Mouse (Mus musculus) lung, postnatal 14 days (tissue): ENCODE results near the gene Sema4d.

Experiments used
- DNase-seq: peaks from one replicate; pipeline ENCODE4 v3.0.0; 2021

The Sema4d gene

DNA sequence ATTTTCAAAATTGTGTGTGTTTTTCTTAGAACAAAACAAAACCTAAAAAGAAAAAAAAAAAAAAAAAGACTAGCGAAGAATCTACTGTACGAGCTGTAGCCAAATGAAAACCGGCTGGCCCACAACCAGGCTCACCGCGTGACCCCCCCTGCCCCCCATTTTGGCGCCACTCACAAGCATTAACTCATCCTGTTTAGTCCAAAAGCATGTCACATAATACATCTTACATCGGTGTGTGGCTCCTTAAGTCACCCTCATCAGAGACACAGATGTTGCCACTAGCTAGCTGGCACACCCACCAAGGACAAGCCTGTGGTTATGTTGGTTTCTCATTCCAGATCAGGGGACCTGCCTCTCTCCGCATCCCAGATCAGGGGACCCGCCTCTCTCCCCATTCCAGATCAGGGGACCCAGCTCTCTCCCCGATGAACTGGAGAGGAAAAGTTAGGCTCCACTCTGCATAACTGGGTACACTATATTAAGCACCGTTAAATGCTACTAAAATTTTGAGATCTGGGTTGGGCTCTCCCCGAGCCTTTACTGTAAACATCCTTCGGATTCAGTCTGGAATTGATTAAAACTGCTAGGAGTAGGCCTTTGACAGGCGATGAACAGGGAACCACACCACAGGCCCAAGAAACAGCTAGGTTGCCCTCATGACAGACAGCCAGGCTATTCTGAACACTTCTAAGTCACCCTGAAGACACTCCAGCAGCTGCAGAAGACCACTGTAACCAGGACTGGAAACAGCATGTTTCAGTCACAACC lies 43.8 kb downstream of the Sema4d start:
- DNase-seq = no peak

DNA sequence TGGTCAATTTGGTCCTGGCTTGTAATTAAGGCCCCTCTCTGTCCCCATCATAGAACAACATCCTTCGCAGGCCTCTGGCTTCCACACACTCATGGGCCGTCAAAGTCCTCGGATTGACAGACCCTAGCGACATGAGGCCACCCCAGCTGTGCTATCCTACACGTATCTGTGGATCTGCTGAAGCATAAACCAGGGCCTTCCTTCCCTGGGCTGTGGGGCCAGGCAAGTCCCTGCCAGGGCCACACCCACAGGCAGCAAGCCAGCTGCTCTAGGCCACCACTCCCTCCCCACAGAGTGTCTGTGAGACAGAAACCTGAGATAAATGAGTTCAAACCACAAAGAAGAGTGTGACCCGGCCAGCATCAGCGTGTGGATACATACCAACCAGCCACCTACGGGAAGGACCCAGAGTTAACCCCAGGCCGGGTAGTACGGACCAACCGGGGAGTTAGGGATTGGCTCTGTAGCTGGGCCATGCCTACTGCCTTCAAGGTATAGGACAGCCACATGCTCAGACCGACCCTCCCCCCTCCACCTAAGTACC lies 45.5 kb downstream of the Sema4d start:
- peak; percentile 65 for DNase-seq

DNA sequence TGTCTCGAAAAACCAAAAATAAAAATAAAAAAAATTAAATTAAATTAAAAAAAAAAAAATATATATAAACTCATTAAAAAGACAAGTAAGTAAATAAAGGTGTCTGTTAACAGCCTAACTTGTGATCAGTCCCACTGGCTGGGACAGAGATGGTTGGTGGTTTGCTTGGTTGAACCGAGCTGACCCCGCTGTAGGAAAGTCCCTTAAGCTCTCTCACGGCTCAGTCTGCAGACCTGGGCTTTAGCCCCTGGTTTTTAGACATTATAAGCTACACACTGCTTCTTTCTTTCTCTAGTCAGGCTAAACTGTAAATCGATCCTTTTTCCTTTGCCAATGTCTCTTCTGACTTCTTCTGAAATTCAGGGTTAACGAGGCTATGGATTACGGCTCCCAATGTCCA lies 46.5 kb downstream of the Sema4d start:
- no peak for DNase-seq

DNA sequence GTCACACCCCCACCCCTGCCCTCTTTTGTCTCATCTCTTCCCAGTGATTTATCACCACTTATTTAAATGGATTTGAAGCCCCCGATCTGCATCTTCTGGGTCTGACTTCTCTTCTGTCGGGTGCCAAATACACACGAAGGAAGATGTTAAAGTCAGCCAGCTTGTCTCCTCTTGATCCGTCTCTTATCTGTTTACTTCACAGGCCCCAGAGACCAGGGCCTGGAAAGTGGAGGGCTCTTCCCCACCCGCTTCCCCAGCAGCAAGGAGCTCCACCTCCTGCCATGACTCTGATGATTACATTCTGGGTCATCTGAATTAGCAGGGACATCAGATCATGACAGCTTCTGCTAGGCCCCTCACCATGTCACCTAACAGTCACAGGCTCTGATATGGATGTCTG lies 47.7 kb downstream of the Sema4d start:
- DNase-seq = no peak

DNA sequence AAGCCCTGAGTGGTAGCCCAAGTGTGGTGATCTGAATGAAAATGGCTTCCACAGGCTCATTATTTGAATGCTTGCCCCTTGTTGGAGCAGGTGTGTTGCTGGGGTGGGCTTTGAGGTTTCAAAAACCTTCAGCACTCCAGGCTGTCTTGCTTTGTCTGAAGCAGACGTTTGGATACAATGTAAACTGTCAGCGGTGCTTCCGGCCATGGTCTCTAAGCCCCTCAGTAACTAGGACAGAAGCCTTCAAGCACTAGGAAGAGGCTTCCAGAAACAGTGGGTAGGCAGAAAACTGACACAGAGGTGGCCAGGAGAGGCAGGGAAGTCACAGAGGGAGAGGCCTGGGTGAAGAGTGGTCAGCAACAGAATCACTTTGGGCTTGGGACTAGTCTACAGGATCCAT lies 49.7 kb downstream of the Sema4d start:
- no peak for DNase-seq

DNA sequence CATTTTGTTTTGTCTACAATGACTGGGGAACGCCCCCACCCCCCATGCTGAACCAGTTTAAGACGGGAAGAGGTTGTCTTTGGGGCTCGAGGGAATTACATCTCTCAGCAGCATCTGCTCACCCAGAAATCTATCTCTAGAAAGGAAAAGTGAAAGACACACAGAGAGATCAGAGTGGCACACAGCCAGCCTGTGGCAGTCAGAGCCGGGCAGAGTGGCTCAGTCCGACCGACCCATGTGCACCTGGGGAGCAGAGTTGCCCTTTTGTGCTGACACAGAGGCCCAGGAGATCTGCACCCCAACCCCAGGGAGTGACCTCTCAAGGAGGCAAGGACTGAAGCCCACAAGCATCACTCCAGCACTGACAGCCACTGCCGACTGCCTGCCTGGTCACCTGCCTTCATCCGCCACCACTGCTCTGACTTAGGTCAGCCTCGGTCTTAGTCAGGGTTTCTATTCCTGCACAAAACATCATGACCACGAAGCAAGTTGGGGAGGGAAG lies 50.9 kb downstream of the Sema4d start:
- no peak for DNase-seq

DNA sequence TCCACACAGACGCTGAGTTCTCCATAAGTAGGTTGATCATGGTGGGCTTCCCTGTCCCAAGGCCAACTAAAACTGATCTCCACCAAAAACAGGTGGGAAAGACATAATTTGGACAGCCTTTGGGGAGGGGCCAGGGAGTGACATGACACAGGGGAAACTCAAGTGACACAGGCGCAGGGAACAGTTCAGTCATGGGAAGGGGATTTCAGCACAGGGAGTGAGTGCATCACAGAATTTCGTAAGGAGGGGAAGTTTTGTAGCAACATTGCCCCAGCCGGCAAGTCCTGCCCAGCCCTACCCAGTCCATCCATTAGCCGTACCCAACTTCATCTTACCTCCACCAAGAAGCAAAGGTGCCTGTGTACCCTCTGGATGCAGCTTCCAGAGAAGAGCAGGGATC lies 52.8 kb downstream of the Sema4d start:
- DNase-seq = no peak

DNA sequence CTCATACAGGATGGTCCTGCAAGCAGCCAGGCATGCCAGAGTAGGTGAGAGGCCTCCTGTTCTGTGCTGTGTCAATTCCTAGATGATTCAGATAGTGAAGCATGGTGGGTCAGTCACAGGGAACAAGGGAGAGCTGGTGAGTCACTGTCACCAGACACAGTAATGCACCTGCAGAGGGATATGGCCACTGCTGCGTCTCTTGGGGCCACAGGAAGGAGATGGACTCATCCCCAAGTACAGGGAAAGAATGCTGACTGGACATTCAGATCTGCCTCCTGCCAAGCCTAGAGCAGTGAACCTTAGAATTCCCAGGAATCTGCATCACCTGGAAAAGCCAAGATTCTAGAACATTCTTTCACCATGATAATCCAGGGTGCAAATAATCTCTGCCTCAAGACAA lies 53.8 kb downstream of the Sema4d start:
- no peak for DNase-seq

DNA sequence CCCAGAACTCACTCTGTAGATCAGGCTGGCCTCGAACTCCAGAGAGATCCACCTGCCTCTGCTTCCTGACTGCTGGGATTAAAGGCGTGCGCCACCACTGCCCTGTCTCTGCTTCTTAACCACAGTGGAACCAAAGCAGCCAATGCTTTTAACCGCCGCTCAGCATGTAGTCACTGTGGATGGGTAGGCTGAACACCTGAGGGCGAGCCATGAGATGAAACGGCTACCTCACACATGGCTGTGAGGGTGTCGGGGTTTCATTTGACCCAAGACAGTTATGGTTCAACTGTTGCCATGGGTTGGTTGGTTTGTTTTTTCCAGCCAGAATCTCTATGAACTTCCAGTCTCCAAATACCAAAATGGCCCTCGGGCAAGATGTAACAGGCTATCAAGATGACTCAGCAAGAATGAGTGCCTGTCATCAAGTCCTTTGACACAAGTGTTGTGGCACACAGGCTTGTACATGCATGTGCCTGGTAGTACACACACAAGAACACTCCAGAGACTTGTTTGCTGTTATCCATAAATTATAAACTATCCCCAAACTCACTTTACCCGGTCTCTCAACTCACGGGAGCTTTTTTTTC lies 54.9 kb downstream of the Sema4d start:
- DNase-seq = no peak

DNA sequence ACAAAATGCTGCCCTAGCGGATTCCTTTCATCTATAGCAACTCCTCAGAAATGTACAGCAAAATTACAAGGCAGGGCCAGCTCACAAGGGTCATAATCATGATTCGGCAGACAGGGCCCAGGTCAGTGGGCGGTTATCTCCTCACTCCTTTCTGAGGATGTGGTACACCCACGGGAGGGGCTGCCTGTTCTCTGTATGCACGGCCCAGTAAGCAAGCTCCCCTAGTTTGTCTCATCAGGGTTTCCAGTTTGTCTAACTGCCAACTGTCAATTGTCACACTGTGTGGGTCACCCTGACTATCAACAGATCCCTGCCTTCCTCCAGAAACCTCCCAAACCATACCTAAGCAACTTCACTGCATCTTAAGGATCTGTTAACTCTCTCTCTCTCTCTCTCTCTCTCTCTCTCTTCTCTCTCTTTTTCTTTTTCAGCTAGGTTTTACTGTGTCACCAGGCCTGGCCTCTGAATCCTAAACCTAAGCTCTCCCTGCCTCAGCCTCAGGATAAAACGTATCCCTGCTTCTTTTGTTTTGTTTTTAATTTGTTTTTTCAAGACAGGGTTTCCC lies 55.5 kb downstream of the Sema4d start:
- DNase-seq = no peak

DNA sequence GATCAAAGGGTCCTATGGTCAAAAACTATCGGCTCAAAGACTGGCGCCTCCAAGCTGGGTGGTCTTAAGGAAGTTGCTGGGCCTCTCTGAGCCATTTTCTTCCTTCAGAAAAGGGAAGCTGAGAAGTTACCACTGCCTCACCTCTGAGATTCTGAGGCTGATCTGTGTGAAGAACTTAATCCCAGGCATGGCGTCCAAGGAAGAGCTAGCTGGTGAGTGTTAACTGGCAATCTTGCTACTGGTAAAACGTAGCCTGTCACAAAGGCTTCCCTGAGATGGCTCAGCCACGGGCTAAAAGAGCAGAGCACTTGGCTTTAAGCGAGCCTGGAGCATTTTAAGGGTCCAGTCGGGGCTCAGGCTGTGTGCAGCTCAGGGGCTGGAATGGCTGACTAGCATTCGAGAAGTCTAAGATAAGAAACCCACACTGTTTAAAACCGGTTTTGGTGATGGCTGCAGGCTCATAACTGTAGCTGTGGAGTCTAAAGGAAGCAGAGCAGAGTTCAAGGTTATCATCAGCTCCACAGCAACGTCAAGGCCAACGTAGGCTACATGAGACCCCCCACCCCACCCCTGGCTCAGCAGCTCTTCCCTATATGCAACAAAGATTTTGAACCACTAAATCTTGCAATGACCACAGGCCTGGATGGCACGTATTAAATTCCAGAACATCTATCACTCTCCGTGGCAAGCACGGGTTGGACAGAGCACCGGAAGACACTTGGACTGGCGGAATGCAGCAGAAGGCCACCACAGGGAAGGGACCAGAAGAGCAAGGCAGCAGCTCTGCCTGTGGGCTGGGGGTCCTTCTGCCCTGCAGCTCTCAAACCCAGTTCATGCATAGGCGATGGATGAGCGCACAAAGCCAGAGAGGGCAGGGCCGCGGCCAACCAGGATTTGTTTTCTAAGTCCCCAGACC lies 56.3 kb downstream of the Sema4d start:
- DNase-seq = no peak

DNA sequence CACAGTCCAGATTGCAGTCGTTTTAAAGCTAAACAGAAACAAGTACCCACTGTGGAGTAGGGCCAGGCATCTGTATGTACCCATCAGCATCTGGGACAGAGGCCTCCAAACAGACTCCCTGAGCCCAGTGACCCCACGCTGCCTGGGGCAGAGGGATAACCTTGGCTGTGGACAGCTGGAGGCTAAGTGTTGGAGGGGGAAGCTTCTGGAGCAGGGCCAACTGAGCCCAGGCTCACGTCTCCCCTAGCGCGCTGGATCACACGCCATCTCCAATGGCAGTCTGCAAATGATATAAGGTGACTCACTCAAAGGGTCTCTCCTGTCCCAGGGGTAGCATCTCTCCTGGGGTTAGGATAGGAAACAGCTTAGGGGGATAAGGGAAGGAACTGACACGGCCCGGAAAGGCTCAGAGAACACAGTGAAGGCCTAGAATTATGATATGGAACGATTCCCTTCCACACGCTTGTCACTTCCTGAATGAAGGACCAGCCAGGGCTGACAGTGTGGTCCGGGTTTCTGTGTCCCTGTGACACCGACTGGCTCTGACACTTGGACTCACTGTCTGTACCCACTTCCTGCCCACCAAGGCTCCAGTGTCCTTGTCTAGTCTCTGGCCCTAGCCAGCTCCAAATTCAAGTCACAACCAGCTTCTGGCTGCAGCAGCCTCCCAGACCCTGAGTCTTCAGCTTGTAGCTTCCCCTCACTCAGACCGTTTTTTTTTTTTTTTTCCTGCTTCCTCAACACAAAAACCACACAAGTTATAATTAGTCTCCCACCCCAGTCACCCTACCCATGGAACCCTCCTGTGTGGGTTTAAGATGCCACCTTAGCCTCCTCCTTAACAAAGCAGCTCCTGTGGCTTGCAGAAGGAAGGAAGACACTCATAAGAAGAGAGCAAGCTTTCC lies 57.3 kb downstream of the Sema4d start:
- no peak for DNase-seq

DNA sequence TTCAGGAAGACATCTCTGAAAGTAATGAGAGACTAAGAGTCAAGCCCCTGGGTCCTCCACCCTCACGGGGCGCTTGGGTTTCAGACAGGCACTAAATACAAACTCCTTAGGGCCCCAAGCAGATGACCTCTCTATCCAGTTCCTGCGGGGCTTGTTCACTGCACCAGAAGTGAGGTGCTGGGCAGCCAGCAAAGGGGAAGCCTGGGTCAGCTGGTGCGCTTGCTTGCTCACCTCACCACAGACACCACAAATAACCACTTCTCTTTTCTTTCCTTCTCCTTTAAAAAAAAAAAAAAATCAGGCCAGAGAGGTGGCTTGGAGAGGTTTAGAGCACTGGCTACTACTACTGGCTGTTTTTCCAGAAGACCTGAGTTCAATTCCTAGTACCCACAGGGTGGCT lies 59.0 kb downstream of the Sema4d start:
- peak; percentile 20 for DNase-seq

DNA sequence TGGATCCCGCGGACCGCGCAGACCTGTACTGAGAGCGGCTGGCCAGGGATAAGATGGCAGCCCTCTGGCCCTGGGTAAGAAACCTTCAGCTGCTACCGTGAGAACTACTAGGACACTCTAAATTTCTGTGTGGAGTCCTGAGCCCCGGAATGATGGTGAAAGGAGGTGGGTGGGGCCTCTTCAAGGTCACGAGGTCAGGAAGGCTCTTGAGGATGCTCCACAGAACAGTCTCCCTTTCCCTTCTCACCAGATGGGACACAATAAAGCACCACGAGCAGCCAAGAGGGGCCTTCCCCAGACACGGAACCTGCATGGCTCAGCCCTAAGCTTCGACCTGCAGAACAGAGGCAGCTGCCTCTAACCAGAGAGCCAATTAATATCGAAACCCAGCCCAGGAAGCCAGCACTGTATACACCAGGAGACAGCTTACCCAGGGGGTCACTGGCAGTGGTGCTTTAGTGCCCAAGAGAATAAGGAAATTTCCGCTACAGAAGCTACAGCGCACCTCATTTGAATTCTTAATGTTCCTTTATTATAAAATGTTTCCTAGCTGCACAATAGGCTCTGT lies 61.4 kb downstream of the Sema4d start:
- DNase-seq = no peak

DNA sequence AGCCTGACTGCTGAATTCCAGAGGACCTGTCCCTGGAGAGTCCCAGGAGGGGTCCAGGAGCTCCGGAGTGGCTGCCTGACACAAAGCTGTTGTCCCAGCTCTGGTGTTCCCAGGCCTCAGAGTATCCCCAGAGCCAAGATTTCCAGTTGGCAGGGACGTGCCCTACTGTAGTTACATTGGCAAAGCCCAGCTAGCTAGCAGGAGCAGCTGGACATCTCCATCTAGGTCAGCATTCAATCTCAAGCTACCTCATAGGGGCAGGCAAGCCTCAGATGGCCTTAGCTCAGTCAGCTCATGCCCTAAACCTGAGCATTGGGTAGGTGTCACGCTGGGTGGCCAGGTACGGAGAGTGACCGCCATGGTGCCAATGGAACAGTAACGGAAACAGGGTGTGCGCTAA lies 62.1 kb downstream of the Sema4d start:
- DNase-seq = no peak

DNA sequence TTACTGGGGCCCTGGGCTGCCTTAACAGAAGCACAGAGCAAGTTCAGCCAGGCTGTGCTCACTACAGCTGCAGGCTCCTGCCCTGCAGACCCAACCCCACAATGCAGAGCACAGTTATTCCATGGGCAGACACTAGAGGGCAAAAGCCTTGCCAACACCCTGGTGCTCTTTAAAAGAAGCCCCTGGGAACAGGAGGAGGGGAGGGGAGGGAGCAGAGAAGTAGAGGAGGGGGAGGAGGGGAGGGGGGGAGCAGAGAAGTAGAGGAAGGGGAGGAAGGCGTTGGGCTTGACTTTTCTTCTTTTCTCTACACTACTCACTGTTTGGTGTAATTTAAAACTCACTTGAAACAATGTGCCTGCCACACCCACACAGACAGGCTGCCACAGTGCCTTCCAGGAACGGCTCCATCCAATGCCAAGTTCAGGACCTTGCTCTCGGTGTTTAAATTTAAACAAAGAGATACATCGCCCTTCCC lies 63.6 kb downstream of the Sema4d start:
- no peak for DNase-seq

DNA sequence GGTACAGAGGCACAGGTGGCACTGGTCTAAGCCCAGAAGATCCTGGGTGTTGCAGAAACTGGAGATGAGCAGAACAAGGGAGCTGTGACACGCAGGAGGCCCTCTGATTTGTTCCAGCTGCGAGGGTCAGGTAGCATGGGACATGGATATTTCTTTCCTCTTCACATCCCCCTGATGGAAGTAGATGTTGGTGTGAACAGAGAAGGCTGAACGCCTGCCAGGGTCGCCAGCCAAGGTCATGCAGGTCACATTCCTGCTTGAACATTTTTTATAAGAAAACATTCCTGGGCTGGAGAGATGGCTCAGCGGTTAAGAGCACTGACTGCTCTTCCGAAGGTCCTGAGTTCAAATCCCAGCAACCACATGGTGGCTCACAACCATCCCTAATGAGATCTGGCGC lies 66.2 kb downstream of the Sema4d start:
- no peak for DNase-seq

DNA sequence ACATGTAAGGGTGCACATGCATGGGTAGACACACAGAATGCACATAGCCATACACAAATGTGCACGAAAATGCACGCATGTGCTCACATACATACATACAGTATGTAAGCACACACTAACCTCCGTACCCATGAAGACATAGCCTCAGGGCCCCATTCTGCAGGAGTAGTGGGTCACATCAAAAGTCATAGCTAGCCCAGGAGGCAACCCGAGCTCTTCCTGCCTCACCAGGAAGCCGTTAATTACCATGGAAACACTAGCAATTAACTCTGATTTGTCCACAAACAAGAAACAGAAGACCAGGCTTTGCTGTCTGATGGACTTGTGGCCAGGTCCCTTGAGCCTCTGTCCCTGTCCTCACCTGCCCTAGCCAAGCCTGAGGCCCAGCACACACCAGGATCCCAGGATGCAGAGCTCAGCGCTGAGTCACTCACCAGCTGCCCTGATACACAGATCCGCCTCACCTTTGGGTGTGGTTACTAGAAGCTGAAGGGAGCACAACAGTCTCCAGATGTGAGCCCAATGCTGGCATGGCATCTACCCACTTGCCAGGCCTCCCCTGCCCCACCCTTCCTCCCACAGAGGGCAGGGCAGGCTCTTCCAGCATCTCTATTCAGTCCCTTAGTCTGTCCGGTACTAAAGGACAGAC lies 67.5 kb downstream of the Sema4d start:
- no peak for DNase-seq

DNA sequence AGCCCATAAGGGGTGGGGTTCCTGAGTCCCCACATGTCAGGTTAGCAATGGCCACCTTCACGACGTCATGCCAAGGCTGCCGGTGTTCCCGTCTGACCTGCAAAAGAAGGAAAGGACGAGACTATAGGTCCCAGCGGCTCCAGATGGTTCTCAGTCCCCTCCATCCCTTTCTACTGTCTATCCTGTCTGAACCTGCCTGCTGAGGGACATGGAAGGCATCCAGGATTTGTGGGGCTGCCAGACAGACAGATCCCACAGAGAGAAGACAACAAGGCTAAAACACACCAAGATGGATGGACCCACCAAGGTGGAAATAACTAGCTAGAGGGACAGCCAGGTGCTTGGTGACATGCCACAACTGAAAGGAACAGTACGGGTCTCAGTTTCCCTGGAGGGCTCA lies 68.1 kb downstream of the Sema4d start:
- no peak for DNase-seq

DNA sequence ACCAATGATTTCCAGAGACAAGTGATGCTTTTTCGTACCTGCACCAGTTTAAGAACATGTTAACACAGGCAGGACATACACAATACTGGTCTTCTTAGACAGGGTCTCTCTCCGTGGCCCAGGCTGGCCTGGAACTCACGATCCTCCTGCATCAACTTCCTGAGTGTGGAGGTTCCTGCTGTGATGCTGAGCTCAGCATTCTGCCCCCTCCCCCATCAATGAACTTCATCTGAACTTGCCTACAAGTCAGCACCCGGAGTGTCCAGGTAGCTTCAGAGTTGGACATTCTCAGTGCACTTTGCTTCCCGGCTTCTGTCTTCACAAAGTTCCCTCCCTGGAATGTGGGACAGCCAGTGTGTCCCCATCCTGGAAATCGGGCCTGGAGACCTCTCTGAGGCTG lies 69.0 kb downstream of the Sema4d start:
- DNase-seq = no peak

DNA sequence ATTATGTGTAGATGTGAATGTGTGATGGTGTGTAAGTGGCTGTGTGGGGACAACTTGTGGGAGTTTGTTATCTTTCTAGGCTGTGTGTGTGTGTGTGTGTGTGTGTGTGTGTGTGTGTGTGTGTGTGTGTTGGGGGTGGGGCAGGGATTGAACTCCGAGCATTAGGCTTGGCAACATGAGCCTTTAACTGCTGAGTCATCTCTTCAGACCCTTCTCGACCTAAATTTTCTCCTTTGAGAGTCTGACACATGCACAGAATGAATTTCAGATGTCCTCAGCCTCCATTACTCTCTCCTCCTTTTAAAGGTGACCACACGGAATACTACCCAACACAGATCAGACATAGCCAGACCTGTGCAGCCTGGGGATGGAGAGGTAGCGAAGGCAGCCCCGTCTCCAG lies 70.4 kb downstream of the Sema4d start:
- DNase-seq = no peak
